Mouse (Mus musculus): ENCODE data around the gene Basp1. TPM values are rescaled to one million over a fixed set of nuclear protein-coding genes. Genes with fewer than 3 reads are reported as not detected.

Basp1 gene
- total and polyA plus RNA-seq, 3 experiments = 0.04 to 2.5 (median 1.6) TPM

DNA sequence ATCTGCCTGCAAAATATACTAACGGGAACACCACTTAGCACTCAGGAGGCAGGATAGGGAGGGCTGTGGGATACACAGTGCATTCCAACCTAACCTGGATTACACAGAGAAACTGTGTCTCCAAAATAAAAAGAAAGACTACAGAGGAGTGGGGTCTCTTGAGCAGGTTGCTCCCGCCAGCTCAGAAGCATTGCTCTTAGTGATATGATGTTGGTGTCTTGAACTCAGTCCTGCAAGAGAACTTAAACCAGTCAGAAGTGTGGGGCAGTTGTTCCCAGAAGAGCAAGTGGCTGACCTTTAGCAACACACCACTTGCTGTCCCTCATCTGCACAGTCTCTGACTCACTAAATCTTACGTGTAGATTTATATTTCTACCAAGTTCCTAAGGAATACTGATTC is 40.0 kb upstream of the Basp1 start:
- H3K27me3 ChIP-seq (replicated peaks) = no peaks in the 10 kb centered on the region
- dilution Hi-C loops (cut with MboI; ENCODE audit: extremely low pct_ligation_motif_present, extremely low pct_unique_long_range_greater_than_20kb, low sequenced_read_pairs) = no loop called here

DNA sequence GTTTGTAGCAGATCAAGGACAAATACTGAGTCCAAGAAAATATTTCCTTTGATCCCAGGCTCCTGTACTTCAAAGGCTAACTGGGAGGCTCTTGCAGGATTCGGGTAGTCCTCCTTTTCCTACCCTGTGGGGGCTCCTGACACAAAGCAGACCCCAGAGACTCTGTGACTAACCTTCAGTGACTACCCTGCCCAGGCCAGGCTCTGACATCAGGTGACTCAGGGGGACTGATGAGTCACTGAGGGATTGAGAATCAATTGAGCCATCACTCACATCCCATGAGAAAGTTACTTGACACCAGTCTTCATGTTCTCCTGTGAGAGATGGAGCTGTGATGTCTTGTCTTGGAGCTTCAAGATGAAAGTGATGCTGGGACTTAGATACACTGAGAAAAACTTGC is 35.8 kb upstream of the Basp1 start:
- H3K79me2 ChIP-seq (replicated peaks; ENCODE audit: control insufficient read depth, extremely low read depth, insufficient read depth, poor library complexity, severe bottlenecking) = no peaks in the 10 kb centered on the region
- H3K4me2 ChIP-seq (ENCODE audit: insufficient read depth, low read depth, poor library complexity, severe bottlenecking) = no peak overlapping the region
- dilution Hi-C loops (cut with MboI; ENCODE audit: extremely low pct_ligation_motif_present, extremely low pct_unique_long_range_greater_than_20kb, low sequenced_read_pairs) = no loop called here
- H3K36me3 ChIP-seq (replicated peaks in 1 of 2; ENCODE audit: control insufficient read depth in 1 of 2, insufficient read depth in 1 of 2, low read length in 1 of 2) = no peaks in the 10 kb centered on the region
- H3K27ac ChIP-seq (ENCODE audit: insufficient read depth, low read depth) = no peak overlapping the region
- no peak overlapping the region for H3K4me3 ChIP-seq (replicated peaks in 1 of 3; ENCODE audit: low read depth in 2 of 3, low read length in 2 of 3, poor library complexity in 1 of 3)
- no peak overlapping the region for H3K9ac ChIP-seq (ENCODE audit: insufficient read depth, low read depth)
- peaks cover 0 to 7% of the 10 kb centered on the region in 2 experiments; a peak in 2 of 4 replicates for H3K4me1 ChIP-seq (ENCODE audit: control insufficient read depth in 1 of 2, insufficient read depth in 2 of 2)
- no peak for DNase-seq (ENCODE audit: extremely low read depth)
- no peaks in the 10 kb centered on the region for H3K9me3 ChIP-seq (replicated peaks; ENCODE audit: low read length)
- no peaks in the 10 kb centered on the region for H3K27me3 ChIP-seq (replicated peaks)
- no peak for TF ChIP-seq RAD21 (IDR thresholded peaks at IDR 0.05; ENCODE audit: low read depth, low read length)
- no peak for TF ChIP-seq E2F4 (IDR thresholded peaks at IDR 0.05; ENCODE audit: insufficient replicate concordance, low read depth, low read length)
- TF ChIP-seq RCOR1 (conservative IDR thresholded peaks at IDR 0.05; ENCODE audit: low read depth, low read length) = no peak
- TF ChIP-seq PAX5 (IDR thresholded peaks at IDR 0.05; ENCODE audit: low read length) = no peak
- no peak for TF ChIP-seq POLR2AphosphoS2 (IDR thresholded peaks at IDR 0.05; ENCODE audit: low read depth, low read length)
- TF ChIP-seq MYC (IDR thresholded peaks at IDR 0.05; ENCODE audit: low read depth, low read length) = no peak
- TF ChIP-seq CHD2 (IDR thresholded peaks at IDR 0.05; ENCODE audit: low read length) = no peak
- no peak for TF ChIP-seq CTCF (conservative IDR thresholded peaks at IDR 0.05 in 1 of 2, IDR thresholded peaks at IDR 0.05 in 1 of 2; ENCODE audit: low read depth in 2 of 2, low read length in 2 of 2)
- TF ChIP-seq TBP (conservative IDR thresholded peaks at IDR 0.05; ENCODE audit: low read depth, low read length) = no peak
- TF ChIP-seq USF2 (conservative IDR thresholded peaks at IDR 0.05; ENCODE audit: low read depth, low read length) = no peak
- TF ChIP-seq SIN3A (IDR thresholded peaks at IDR 0.05; ENCODE audit: low read length) = no peak
- TF ChIP-seq EP300 (IDR thresholded peaks at IDR 0.05; ENCODE audit: low read length) = no peak
- no peak for TF ChIP-seq GABPA (IDR thresholded peaks at IDR 0.05; ENCODE audit: insufficient replicate concordance, low read depth, low read length)
- in situ Hi-C loops (cut with MboI; ENCODE audit: low pct_ligation_motif_present, low pct_unique_long_range_greater_than_20kb, low sequenced_read_pairs) = loop anchor here (25.0 kb wide), 1 partner anchor 163 kb away; the partner anchor contains the start of gene Myo10

More for the DNA sequence above, 40.0 kb upstream of the Basp1 start:
- no peaks in the 10 kb centered on the region for H3K36me3 ChIP-seq (replicated peaks in 1 of 2; ENCODE audit: control insufficient read depth in 1 of 2, insufficient read depth in 1 of 2, low read length in 1 of 2)
- H3K4me3 ChIP-seq (replicated peaks in 1 of 3; ENCODE audit: low read depth in 2 of 3, low read length in 2 of 3, poor library complexity in 1 of 3) = no peak overlapping the region
- H3K27ac ChIP-seq (ENCODE audit: insufficient read depth, low read depth) = no peak overlapping the region
- no peak overlapping the region for H3K4me2 ChIP-seq (ENCODE audit: insufficient read depth, low read depth, poor library complexity, severe bottlenecking)
- H3K4me1 ChIP-seq (ENCODE audit: control insufficient read depth in 1 of 2, insufficient read depth in 2 of 2) = peaks cover 0 to 7% of the 10 kb centered on the region in 2 experiments; a peak in 2 of 4 replicates
- H3K9me3 ChIP-seq (replicated peaks; ENCODE audit: low read length) = no peaks in the 10 kb centered on the region
- in situ Hi-C loops (cut with MboI; ENCODE audit: low pct_ligation_motif_present, low pct_unique_long_range_greater_than_20kb, low sequenced_read_pairs) = no loop called here
- H3K9ac ChIP-seq (ENCODE audit: insufficient read depth, low read depth) = no peak overlapping the region
- TF ChIP-seq ZNF384 (IDR thresholded peaks at IDR 0.05; ENCODE audit: low read depth, low read length) (no peak), E2F4 (IDR thresholded peaks at IDR 0.05; ENCODE audit: insufficient replicate concordance, low read depth, low read length) (no peak), POLR2AphosphoS2 (IDR thresholded peaks at IDR 0.05; ENCODE audit: low read depth, low read length) (no peak), HCFC1 (IDR thresholded peaks at IDR 0.05; ENCODE audit: low read depth, low read length) (no peak), GABPA (IDR thresholded peaks at IDR 0.05; ENCODE audit: insufficient replicate concordance, low read depth, low read length) (no peak), ETS1 (conservative IDR thresholded peaks at IDR 0.05; ENCODE audit: low read depth, low read length) (no peak), KAT2A (IDR thresholded peaks at IDR 0.05; ENCODE audit: insufficient replicate concordance, low read length) (no peak), EP300 (IDR thresholded peaks at IDR 0.05; ENCODE audit: low read length) (no peak), MAX (IDR thresholded peaks at IDR 0.05; ENCODE audit: low read length) (no peak), ZKSCAN1 (IDR thresholded peaks at IDR 0.05; ENCODE audit: borderline replicate concordance, low read depth, low read length) (no peak)
- H3K79me2 ChIP-seq (replicated peaks; ENCODE audit: control insufficient read depth, extremely low read depth, insufficient read depth, poor library complexity, severe bottlenecking) = no peaks in the 10 kb centered on the region
- no peak for DNase-seq (ENCODE audit: extremely low read depth)

All from CH12.LX (cell line).